ENCODE assay signal across 17 mouse cellular contexts in genomic region chr15:27043788-27044187, GRCm38 (mm10).
DNase-seq lines count a peak whose midpoint lies in the region.
"Had no signal": no experiment of that assay in that cellular context is flagged by ENCODE, and none has a peak within 500 bp of the region (broad histone marks: within the 10 kb centered on the region; RNA-seq: fewer than 3 reads in every experiment).

No protein-coding gene starts in this region.

- no peaks in the 10 kb centered on the region for H3K9me3 ChIP-seq in midbrain, embryonic 10.5 days (replicated peaks)
- H3K9me3 ChIP-seq: limb, embryonic 15.5 days had no signal

- WGBS in midbrain, embryonic 10.5 days, result 84% methylated on average over 4 of the region's 4 CpGs

- no peak overlapping the region for H3K27ac ChIP-seq in midbrain, embryonic 10.5 days (replicated peaks)
- H3K27ac ChIP-seq: left cerebral cortex, adult 2 months; limb, embryonic 15.5 days had no signal

- H3K27me3 ChIP-seq in midbrain, embryonic 10.5 days (ENCODE audit: low read depth, poor library complexity, severe bottlenecking), result no peaks in the 10 kb centered on the region
- H3K27me3 ChIP-seq: CH12.LX; limb, embryonic 15.5 days; megakaryocyte, embryonic 14.5 days had no signal

- no peak overlapping the region for H3K4me3 ChIP-seq in midbrain, embryonic 10.5 days
- H3K4me3 ChIP-seq: left cerebral cortex, adult 2 months; limb, embryonic 15.5 days; megakaryocyte, embryonic 14.5 days had no signal

- intact Hi-C loops in left cerebral cortex, postnatal 4 days (cut with DNase I), result no loop called here

- peak; percentile 14 to 58 for DNase-seq in cerebellum, postnatal 25 days
- DNase-seq in cerebellum, adult 9-10 months, result no peak
- DNase-seq in layer of hippocampus, adult 18-20 months (ENCODE audit: low spot score in 2 of 2), result peak; percentile 18 to 48
- DNase-seq in layer of hippocampus, postnatal 10 days (ENCODE audit: low spot score in 2 of 2), result no peak
- peak; percentile 42 to 76 for DNase-seq in frontal cortex, adult 2 months (ENCODE audit: extremely low spot score in 1 of 2, low spot score in 1 of 2)
- DNase-seq in left cerebral cortex, postnatal 4 days, result peak; percentile 40
- DNase-seq in heart, adult 11 months, result no peak
- DNase-seq in midbrain, embryonic 10.5 days (ENCODE audit: low spot score), result no peak
- DNase-seq: adrenal gland, adult 2 months; cerebellum, adult 18-20 months; kidney, adult 8-10 months; kidney, postnatal 25 days; lung, postnatal 10 days had no signal

- H3K36me3 ChIP-seq in midbrain, embryonic 10.5 days, result no peaks in the 10 kb centered on the region
- H3K36me3 ChIP-seq: limb, embryonic 15.5 days had no signal

- no peaks in the 10 kb centered on the region for H3K4me1 ChIP-seq in midbrain, embryonic 10.5 days
- H3K4me1 ChIP-seq: limb, embryonic 15.5 days; megakaryocyte, embryonic 14.5 days had no signal

Comparison
In these comparisons a context has a peak if more than half of its experiments do, and no peak if none do; other contexts are left out.
1. DNase-seq: peak in cerebellum, postnatal 25 days (2 of 2), layer of hippocampus, adult 18-20 months (2 of 2), frontal cortex, adult 2 months (2 of 2) and left cerebral cortex, postnatal 4 days (single experiment); none in cerebellum, adult 9-10 months (single experiment), layer of hippocampus, postnatal 10 days (0 of 2), heart, adult 11 months (single experiment) and midbrain, embryonic 10.5 days (single experiment).